9 mouse cellular contexts compared by ENCODE assay signal in the genomic region with DNA sequence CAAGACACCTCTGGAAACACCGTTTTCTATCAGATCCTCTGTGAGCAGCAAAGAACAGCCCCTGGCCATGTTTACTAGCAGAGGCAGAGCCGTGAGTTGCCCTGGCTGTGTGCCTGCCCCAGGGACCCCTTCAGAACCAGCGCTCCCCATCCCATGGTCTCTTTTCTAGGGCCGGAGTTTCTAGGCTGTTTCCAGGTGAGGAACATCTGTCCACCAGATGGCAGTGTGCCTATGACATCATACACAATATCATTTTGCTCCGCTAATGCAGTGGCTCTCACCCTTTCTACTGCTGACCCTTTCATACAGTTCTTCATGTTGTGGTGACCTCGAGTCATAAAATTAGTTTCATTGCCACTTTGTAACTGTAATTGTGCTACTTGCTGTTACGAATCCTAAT. TPM values are rescaled to one million over a fixed set of nuclear protein-coding genes. Genes with fewer than 3 reads are reported as not detected.
DNase-seq lines count a peak whose midpoint lies in the region; ATAC-seq and TF ChIP-seq lines count a peak whose summit lies in the region.
"Had no signal": no experiment of that assay in that cellular context is flagged by ENCODE, and none has a peak within 500 bp of the region (broad histone marks: within the 10 kb centered on the region; RNA-seq: fewer than 3 reads in every experiment).

No protein-coding gene starts in this region.

- no peak overlapping the region for H3K4me3 ChIP-seq in hindbrain, embryonic 10.5 days
- H3K4me3 ChIP-seq in hindbrain, embryonic 13.5 days, result no peak overlapping the region
- H3K4me3 ChIP-seq in C2C12 (ENCODE audit: insufficient read depth, poor library complexity, severe bottlenecking), result no peak overlapping the region
- H3K4me3 ChIP-seq in hindbrain, embryonic 15.5 days, result no peak overlapping the region
- H3K4me3 ChIP-seq in midbrain, embryonic 12.5 days, result no peak overlapping the region
- H3K4me3 ChIP-seq: limb, embryonic 15.5 days had no signal

- H3K4me1 ChIP-seq in hindbrain, embryonic 10.5 days (replicated peaks), result peaks cover 9% of the 10 kb centered on the region; the same call in 1 of the 2 replicates
- peaks cover 20% of the 10 kb centered on the region for H3K4me1 ChIP-seq in hindbrain, embryonic 13.5 days (replicated peaks)
- H3K4me1 ChIP-seq in hindbrain, embryonic 15.5 days (replicated peaks), result peaks cover 16% of the 10 kb centered on the region
- 0 out of 2 replicates have a peak, but pooled peaks cover 2% of the 10 kb centered on the region for H3K4me1 ChIP-seq in midbrain, embryonic 12.5 days

- no peak overlapping the region for H3K9ac ChIP-seq in hindbrain, embryonic 13.5 days
- H3K9ac ChIP-seq in hindbrain, embryonic 15.5 days, result no peak overlapping the region
- no peak overlapping the region for H3K9ac ChIP-seq in midbrain, embryonic 12.5 days (replicated peaks)
- H3K9ac ChIP-seq: limb, embryonic 15.5 days had no signal

- H3K79me2 ChIP-seq in C2C12 (ENCODE audit: control insufficient read depth, insufficient read depth), result no peaks in the 10 kb centered on the region

- no peaks in the 10 kb centered on the region for H3K36me3 ChIP-seq in hindbrain, embryonic 10.5 days
- H3K36me3 ChIP-seq in hindbrain, embryonic 13.5 days, result no peaks in the 10 kb centered on the region
- no peaks in the 10 kb centered on the region for H3K36me3 ChIP-seq in C2C12 (ENCODE audit: control insufficient read depth, insufficient read depth)
- no peaks in the 10 kb centered on the region for H3K36me3 ChIP-seq in hindbrain, embryonic 15.5 days
- H3K36me3 ChIP-seq in midbrain, embryonic 12.5 days, result no peaks in the 10 kb centered on the region
- H3K36me3 ChIP-seq: limb, embryonic 15.5 days had no signal

- no peaks in the 10 kb centered on the region for H3K9me3 ChIP-seq in hindbrain, embryonic 10.5 days
- no peaks in the 10 kb centered on the region for H3K9me3 ChIP-seq in hindbrain, embryonic 13.5 days
- H3K9me3 ChIP-seq in hindbrain, embryonic 15.5 days, result no peaks in the 10 kb centered on the region
- no peaks in the 10 kb centered on the region for H3K9me3 ChIP-seq in midbrain, embryonic 12.5 days
- H3K9me3 ChIP-seq: limb, embryonic 15.5 days had no signal

- H3K4me2 ChIP-seq in hindbrain, embryonic 13.5 days, result no peak overlapping the region
- H3K4me2 ChIP-seq in hindbrain, embryonic 15.5 days, result no peak overlapping the region
- H3K4me2 ChIP-seq in midbrain, embryonic 12.5 days (replicated peaks), result no peak overlapping the region
- H3K4me2 ChIP-seq: limb, embryonic 15.5 days had no signal

- H3ac ChIP-seq in C2C12 (ENCODE audit: control insufficient read depth, insufficient read length, low read depth), result no peak overlapping the region

- no peak overlapping the region for H3K27ac ChIP-seq in hindbrain, embryonic 10.5 days
- H3K27ac ChIP-seq in hindbrain, embryonic 13.5 days, result no peak overlapping the region
- H3K27ac ChIP-seq in hindbrain, embryonic 15.5 days (replicated peaks), result no peak overlapping the region
- H3K27ac ChIP-seq in midbrain, embryonic 12.5 days (replicated peaks), result no peak overlapping the region
- H3K27ac ChIP-seq: limb, embryonic 15.5 days had no signal

- no peaks in the 10 kb centered on the region for H3K27me3 ChIP-seq in hindbrain, embryonic 10.5 days (ENCODE audit: insufficient read depth, poor library complexity, severe bottlenecking)
- peaks cover 8% of the 10 kb centered on the region; the same call in 1 of the 2 replicates for H3K27me3 ChIP-seq in hindbrain, embryonic 13.5 days
- no peaks in the 10 kb centered on the region for H3K27me3 ChIP-seq in C2C12 (ENCODE audit: control insufficient read depth, insufficient read depth, insufficient read length)
- no peaks in the 10 kb centered on the region for H3K27me3 ChIP-seq in hindbrain, embryonic 15.5 days
- 0 out of 2 replicates have a peak, but pooled peaks cover 10% of the 10 kb centered on the region for H3K27me3 ChIP-seq in midbrain, embryonic 12.5 days
- H3K27me3 ChIP-seq: limb, embryonic 15.5 days had no signal

- 43% methylated on average over 7 of the region's 7 CpGs for WGBS in hindbrain, embryonic 10.5 days
- WGBS in hindbrain, embryonic 13.5 days, result 52% methylated on average over 7 of the region's 7 CpGs
- 45% methylated on average over 7 of the region's 7 CpGs for WGBS in hindbrain, embryonic 15.5 days
- WGBS in midbrain, embryonic 12.5 days, result 51% methylated on average over 7 of the region's 7 CpGs

- H3K79me3 ChIP-seq in C2C12 (ENCODE audit: low read depth), result no peaks in the 10 kb centered on the region

- no peak for ATAC-seq in hindbrain, embryonic 13.5 days (ENCODE audit: low FRiP score)
- ATAC-seq in hindbrain, embryonic 15.5 days (ENCODE audit: low FRiP score, low read depth), result peak; percentile 29; the same call in 1 of the 2 replicates
- ATAC-seq in midbrain, embryonic 12.5 days (ENCODE audit: low FRiP score, low read depth), result peak; percentile 39; the same call in 1 of the 2 replicates

- peak; percentile 6 for TF ChIP-seq CTCF in C2C12 (IDR thresholded peaks at IDR 0.05; ENCODE audit: control insufficient read depth, insufficient read depth, insufficient read length)

- peak; percentile 42 for DNase-seq in hindbrain, embryonic 10.5 days (ENCODE audit: low spot score)
- peak; percentile 39 for DNase-seq in adrenal gland, postnatal 14 days
- DNase-seq in frontal cortex, postnatal 14 days (ENCODE audit: low spot score in 2 of 2), result no peak
- no peak for DNase-seq in ovary, adult 18-20 months (ENCODE audit: low spot score)

TF ChIP-seq in C2C12, 6 proteins besides CTCF, POLR2A, EP300 and RAD21:
- TF ChIP-seq FOSL1 (IDR thresholded peaks at IDR 0.05; ENCODE audit: insufficient read depth, low read length, poor library complexity, severe bottlenecking) (no peak), MAX (IDR thresholded peaks at IDR 0.05) (no peak), MYOD1 (IDR thresholded peaks at IDR 0.05; ENCODE audit: control insufficient read depth, insufficient read length, low read depth) (no peak), MYOG (IDR thresholded peaks at IDR 0.05; ENCODE audit: control insufficient read depth, extremely low read depth, insufficient read length) (no peak), USF1 (IDR thresholded peaks at IDR 0.05; ENCODE audit: low read depth) (no peak), CEBPB (IDR thresholded peaks at IDR 0.05; ENCODE audit: low read depth) (no peak)

RNA-seq across cellular contexts. Expression of a gene that starts 34.2 kb away (rescaled TPM):
- polyA plus RNA-seq in hindbrain, embryonic 10.5 days (2016; fragmentation: Nextera tagmentation; extraction: Ambion mirVana), result 0.20 and 0.26 TPM in 2 replicates
- 0.27 and 0.52 TPM in 2 replicates for polyA plus RNA-seq in hindbrain, embryonic 13.5 days (2015; fragmentation: Nextera tagmentation; extraction: Ambion mirVana)
- 0.12 TPM for polyA plus RNA-seq in C2C12 (2012; fragmentation: generic; extraction: Trizol)
- total RNA-seq in adrenal gland, postnatal 14 days (2021), result 0.11 and 0.38 TPM in 2 replicates
- polyA plus RNA-seq in hindbrain, embryonic 15.5 days (2015; fragmentation: Nextera tagmentation; extraction: Ambion mirVana), result 0.25 and 0.28 TPM in 2 replicates
- polyA plus RNA-seq in midbrain, embryonic 12.5 days (2016; fragmentation: Nextera tagmentation; extraction: Ambion mirVana), result 0.05 TPM in 1 of 2 replicates, not detected in the other

Comparison
In these comparisons a context has a peak if more than half of its experiments do, and no peak if none do; other contexts are left out.
1. DNase-seq: peak in hindbrain, embryonic 10.5 days (single experiment) and adrenal gland, postnatal 14 days (single experiment); none in frontal cortex, postnatal 14 days (0 of 2) and ovary, adult 18-20 months (single experiment).